Mouse (Mus musculus) embryo, embryonic 11 days (tissue): ENCODE measurements around the gene 1700008O03Rik.

ENCODE experiments used
- DNase-seq: peaks from one replicate; pipeline ENCODE4 v3.0.0-alpha.2; 2015

Gene 1700008O03Rik

DNA sequence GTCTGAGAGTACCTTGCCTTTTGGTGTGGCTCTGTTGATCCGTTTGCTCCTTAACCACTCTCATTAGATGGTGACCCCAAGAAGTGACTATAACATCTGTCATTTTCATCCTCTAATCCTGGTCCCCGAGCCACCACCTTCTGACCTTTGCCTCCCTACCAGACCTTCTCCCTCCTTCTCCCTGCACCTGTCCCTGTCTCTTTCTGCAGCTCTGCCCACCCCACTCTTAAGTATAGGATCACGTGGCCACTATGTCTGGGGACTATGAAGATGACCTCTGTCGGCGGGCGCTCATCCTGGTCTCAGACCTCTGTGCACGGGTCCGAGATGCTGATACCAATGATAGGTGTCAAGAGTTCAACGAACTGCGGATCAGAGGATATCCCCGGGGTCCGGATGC is at the start of gene 1700008O03Rik:
Gene 1700008O03Rik (minus strand): TSS at position 101 of the 400 bp plus-strand sequence.
- DNase-seq, result no peak

DNA sequence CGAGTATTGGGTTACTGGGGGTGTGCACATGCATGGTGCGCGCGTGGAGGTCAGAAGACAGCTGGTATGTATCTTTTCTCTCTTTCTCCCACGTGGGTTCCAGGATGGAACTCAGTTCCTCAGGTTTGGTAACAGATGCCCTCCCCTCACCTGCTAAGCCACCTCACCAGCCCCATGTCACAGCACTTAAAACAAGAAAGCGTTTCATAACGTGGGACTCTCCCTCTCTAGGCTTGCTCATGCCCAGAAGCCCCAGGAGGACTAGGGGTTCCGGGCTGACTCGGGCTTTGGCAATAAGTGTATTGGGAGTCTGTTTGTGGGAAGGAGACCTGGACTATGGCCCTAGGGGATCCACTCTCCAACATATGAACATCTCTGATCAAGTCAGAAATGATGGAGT is 48.5 kb upstream of the 1700008O03Rik start:
- DNase-seq, result no peak

DNA sequence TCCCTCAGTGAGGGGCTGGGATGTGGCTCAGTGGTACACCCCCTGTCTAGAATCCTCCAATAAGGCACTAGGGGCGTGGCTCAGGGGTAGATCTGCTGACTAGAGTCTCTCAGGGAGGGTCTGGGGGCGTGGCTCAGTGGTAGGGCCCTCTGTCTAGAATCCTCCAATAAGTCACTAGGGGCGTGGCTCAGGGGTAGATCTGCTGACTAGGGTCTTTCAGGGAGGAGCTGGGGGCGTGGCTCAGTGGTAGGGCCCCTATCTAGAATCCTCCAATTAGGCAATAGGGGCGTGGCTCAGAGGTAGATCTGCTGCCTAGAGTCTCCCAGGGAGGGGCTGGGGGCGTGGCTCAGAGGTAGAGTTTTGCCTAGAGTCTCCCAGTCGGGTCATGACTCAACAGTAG is 47.8 kb upstream of the 1700008O03Rik start:
- peak; percentile 85 for DNase-seq

DNA sequence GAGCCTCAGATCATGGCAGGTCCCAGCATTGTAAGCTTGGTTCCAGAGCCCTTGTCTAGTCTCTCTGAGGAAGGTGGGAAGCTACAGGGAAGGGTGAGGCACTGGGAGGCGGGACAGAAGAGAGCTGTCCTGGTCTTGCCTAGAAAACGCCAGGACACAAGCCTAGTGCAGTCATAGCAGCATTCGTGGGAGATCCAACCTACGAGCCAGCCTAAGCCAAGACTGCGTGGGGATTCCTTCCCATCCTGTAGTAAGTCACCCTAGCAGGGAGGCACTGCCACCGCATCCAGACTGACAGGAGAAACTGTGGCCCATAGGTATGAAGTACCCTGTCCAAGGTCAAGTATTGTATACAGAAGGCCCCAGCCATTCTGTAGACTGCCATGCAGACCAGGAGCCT is 46.9 kb upstream of the 1700008O03Rik start:
- DNase-seq, result no peak

DNA sequence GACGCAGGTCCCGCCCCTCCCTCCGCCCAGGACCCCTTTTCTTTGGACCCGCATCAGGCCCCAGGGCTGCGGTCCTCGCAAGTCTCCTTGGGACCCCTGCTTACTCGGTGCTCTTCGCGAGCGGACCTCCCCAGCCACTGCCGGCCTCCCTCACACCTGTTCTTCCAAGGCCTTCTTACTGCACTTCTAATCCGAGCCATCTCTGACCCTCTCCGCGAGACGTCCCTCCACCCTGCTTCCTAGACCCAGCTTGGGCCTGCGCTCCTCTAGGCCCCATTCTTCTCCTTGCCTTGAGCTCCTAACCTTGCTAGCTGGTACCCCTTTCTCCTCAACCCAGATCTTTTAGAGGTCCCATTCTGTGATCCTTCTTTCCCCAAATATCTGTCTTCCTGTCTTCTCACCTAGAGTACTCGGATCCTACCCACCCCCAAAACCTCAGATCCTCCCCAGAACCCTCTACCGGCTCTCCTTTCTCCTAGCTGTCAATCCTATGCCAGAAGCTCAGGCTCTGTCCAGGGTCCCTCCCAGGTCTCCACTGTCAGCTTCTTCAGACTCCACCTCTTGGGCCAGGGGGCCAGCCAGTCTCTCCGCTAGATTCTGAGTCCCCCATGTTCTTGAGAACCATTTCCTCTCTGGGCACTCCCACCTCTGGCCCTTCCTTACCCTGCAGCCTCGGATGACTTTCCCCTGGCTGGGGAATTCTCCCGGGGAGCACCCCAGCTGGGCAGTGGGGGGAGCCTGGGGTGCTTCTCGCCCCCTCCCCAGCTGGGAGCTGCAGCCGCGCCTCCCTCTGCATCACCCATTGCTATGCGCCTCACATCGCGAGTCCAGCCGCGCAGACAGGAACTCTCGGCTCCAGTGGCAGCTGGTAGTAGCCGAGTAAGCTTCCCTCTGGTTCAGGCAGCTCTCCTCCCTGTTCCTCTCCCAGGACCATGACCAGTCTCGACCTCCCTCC is 44.2 kb upstream of the 1700008O03Rik start:
- DNase-seq, result peak; percentile 45

DNA sequence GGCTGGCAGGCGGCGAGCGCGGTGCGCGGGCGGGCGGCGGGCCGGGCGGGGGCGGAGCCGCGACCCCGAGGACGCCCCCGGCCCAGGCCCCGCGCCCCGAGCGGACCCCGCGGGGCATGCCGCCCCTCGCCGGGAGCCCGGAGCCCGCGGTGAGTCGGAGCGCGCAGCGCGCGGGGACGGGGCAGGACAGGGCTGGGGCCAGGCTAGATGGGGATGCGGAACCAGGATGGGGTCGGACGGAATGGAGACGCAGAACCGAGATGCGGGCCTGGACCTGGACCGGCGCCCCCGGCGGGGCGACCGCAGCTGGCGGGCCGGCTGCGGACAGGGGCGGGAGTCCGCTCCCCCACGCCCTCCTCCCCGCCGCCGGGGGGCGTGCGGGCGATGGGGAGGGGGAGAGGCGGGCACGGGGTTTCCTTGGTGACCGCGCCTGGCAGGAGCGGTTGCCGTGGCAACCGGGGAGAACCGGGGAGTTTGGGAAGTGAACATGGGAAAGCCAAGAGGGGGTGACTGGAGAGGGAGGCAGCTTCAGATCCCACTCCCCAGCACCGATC is 43.4 kb upstream of the 1700008O03Rik start, which contains the start of gene Lrrc4b:
Gene Lrrc4b (plus strand): TSS at position 51 of the 554 bp plus-strand sequence.
- peak; percentile 90 for DNase-seq

DNA sequence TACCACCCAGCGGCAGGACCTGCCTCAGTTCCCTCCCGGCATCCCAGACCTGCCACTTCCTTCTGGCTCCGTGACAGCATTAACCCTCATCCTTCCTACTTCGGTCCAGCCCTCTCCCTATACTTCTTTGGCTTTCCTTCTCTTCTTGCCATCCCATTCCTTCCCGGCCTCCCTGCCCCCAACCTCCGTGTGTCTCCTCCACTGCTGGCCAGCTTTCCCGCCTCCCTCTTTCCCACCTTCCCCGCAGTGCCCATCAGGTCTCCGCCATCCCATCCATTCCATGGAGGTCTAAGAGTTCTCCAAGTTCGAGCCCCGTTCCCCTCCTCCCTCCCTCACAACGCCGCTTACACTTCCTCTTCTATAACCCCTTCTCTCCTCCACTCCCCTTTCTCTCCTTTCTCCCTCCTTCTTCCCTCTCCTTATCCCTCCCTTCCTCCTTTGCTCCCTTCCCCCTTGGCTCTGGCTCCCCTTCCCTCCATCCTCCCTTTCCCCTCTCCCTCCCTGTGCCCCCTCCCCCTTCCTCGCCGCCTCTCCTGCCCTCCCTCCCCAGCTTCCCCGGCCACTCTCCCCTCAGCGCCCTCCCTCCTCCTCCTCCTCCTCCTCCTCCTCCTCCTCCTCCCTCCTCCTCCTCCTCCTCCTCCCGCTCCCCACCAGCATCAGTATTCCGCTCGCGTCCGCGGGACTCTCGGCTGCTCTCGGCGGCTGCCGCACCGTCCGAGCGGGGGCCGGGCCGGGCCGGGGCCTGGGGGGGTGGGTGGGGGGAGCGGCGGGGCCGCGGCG is 42.7 kb upstream of the 1700008O03Rik start:
- DNase-seq, result peak; percentile 80

DNA sequence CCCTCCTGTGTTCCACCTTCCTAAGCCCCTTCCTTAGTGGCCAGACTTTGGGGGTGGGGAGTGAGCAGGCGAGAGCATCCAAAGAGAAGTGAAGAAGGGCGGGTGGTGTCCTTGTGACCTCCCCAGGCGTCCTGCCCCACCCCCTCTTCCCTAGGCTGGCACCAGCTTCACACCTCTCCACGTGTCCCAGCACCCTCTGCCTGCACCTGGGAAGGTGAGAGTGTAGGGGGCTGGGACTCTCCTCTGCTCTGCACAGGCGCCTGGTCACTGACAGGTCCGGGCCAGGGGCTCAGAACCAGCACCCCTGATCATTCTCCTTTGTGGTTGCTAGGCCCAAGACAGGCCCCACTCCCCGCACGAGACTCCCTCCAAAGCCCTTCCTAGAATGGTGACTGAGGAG is 42.0 kb upstream of the 1700008O03Rik start:
- no peak for DNase-seq

DNA sequence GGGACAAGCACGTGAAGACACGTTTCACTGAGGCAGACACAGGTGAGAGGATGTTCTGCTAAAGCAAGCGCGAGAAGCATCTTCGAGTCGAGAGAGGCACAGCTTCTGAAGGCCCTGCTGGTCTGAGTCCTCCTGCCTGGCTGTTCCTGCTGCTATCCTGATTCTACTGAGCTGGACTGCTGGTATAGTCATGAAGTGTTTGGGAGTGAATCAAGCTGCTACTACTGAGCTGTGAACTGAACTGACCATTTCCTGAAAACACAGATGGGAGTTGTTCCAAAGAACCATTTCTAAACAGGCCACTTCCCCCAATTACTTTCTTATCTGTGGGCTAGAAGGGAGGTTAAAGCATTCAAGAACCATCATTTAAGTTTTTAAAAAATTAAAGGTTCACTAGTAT is 27.7 kb upstream of the 1700008O03Rik start:
- no peak for DNase-seq

DNA sequence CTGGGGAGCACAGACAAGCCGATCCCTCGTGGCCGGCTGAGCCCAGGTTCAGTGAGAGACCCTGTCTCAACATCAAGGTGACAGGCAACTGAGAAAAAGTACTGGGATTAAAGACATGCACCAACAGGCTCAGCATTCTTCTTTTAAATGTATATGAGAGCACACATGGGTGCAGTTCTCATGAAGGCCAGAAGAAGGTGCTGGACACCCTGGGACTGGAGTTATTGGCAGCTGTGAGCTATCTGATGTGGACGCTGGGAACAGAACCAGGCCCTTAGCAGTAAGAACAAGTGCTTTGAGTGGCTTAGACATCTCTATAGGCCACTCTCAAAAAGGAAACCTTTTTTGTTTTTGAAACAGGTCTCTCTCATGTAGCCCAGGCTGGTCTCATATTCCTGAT is 25.5 kb upstream of the 1700008O03Rik start:
- no peak for DNase-seq

DNA sequence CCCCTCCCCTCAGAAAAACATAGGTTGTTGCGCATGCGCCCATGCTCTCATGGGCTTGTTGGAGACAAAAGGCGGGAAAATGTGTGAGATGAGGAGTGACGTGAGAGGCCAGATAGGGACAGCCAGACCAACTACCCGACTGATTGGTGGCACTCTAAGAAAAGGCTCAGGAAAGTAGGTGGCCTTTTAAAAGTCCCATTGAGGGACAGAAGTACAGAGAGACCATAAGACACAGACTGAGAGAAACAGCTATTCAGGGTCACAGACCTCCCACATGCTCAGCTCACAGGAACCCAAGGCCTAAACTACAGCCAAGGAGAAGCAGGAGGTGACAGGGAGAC is 20.4 kb upstream of the 1700008O03Rik start:
- DNase-seq, result no peak

DNA sequence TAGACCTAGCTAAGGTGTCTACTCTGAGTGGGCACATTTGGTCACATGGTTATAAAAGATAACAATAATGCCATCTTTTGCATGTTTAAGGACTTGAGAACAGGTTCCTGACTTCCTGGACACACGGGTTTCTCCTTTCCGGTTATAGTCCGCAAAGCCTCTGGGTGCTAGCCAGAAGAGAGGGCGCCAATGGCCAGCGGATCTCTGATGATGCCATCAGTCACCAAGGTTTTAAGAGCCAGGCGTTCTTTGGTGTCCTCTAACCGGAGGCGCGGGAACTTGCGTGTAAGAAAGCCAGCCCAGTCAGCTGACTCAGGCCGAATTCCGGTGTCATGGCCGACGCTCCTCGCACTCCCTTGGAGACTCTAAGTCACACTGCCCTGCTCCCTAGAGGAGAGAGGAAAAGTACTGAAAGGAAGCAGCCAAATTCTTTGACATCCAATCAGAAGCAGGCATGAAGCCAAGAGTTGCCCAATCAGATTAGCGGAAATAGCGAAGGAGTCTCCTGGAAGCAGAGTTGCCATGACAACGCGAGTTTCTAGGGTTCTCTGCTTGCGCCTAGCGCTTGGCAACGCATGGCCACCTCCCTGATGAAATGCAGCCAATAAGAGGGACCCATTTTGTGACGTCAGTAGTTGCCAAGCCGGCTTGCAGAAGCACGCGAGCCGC is 19.9 kb upstream of the 1700008O03Rik start:
- DNase-seq, result peak; percentile 100

DNA sequence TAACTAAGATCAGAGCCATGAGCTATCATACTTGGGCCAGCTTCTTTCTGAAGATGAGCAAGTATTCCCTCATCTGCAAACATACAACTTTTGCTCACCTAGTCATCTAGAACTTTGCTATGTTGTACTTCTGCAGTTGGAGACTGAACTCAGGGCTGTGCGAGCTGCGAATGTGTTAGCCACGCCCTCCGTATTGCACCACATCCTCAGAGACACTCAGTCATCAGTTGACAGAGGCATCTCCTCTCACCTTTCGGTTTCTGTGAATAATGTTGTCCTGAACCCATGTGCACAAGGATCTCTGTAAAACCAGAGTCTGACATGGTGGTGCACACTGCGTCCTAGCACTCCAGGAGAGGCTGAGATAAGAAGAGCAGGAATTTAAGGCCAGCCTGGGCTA is 16.1 kb upstream of the 1700008O03Rik start:
- DNase-seq, result no peak

DNA sequence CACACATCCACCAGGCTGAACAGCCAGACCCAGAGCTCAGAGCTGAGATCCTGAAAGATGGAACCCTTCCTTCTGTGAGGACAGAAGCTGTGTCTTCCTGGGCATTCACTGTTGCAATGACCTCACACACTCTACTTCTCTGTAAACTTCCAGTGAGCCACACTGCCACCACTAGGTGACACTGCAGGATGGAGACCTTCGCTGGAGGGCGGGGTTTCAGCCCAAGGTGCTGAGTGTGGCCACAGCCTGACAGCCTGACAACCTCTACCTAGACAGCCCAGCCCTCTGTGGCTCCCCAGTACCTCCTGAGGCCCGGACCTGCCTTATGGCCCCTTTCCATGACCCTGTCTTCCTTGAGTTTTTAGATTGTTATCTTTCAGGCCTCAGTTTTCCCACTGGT is 12.9 kb upstream of the 1700008O03Rik start:
- DNase-seq, result peak; percentile 72

DNA sequence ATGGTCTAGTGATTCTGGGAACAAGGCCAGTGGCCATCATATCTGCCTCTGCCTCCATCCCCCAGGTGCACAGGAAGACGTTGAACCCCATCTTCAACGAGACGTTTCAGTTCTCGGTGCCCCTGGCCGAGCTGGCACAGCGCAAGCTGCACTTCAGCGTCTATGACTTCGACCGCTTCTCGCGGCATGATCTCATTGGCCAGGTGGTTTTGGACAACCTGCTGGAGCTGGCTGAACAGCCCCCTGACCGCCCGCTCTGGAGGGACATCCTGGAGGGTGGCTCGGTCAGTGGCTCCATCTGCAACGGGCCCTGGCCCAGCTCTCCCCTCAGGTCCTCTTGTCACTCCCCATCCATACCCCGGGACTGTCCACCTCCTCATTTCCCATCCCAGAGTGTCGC is 7.7 kb upstream of the 1700008O03Rik start:
- DNase-seq, result no peak

DNA sequence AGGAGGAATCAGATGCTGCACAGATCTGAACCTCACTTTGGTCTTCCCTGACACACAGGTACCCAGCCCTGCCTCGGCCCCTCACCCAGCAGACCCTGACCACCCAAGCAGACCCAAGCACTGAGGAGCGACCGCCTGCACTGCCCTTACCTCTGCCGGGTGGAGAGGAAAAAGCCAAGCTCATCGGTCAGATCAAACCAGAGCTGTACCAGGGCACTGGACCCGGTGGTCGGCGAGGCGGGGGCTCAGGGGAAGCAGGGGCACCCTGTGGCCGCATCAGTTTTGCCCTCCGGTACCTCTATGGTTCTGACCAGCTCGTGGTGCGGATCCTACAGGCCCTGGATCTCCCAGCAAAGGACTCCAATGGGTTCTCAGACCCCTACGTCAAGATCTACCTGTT is 6.7 kb upstream of the 1700008O03Rik start:
- no peak for DNase-seq

DNA sequence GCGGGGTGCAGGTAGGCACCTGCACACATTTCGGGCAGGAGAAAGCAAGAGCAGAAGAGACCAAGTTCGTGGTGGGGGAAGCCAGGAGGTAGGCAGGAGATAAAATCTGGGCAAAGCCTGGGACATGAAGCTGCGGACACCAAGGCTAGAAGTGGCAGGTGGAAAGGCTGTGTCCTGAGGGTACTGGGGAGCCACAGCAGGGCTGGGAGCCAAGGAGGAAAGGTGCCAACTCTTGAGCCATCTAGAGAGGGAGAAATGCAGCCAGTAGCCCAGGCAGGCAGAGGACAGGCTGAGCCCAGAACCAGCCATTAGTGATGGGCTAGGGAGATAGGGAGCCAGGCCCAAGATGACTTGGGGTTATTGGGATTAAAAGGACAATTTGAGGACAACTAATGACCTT is 6.2 kb upstream of the 1700008O03Rik start:
- DNase-seq, result no peak

DNA sequence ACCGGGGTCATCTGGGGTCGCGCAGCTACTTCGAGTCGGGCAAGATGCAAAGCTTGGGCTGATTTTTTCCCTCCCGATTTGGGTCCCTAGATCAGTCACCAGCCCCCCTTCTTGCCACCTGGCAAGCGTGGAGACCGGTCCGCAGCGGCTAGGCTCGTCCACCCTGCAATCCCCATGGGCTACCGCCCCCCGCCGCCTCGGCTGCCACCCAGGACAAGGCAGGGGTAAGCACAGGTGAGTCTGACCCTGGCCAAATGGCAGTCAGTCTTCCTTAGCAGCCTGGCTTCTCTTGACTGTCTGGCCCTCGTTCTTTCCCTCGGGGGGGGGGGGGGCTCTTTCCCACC is 932 bp downstream of the 1700008O03Rik start:
- DNase-seq, result no peak

DNA sequence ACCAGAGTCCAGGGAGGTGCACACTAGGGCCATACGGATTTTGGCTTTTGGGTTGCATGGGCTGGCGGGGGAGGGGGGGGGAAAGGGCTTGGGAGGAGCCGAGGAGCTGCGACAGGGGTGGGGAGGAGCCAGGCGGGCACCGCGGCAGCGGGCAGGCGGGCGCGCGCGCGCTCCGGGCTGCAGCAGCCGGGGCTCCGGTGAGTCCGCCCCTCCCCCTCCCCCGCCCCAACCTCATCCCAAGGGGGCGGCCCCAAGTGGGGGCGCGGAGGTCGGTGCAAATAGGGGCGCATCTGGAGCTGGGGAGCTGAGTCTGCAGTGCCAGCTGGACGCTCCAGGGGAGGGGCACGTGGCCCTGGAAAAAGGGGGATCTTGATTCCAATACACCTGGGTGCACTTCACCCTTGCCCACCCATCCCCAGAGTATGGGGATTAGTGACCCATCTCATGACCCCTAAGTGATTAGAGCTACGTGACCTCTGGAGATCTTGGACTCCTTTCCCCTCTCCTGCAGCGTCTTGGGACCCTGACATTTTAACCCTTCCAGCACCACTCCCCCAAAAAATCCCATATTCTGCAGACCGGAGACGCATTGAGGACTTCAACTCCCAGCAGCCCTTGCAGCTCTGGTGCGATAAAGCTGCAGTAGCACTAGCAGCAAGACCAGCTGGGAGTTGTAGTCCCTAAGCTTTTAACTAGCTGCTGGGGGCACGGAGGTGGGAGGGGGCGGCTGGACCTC is 1.5 kb downstream of the 1700008O03Rik start, which contains the start of gene Syt3:
Gene Syt3 (plus strand): TSS at position 123 of the 736 bp plus-strand sequence.
- peak; percentile 86 for DNase-seq

DNA sequence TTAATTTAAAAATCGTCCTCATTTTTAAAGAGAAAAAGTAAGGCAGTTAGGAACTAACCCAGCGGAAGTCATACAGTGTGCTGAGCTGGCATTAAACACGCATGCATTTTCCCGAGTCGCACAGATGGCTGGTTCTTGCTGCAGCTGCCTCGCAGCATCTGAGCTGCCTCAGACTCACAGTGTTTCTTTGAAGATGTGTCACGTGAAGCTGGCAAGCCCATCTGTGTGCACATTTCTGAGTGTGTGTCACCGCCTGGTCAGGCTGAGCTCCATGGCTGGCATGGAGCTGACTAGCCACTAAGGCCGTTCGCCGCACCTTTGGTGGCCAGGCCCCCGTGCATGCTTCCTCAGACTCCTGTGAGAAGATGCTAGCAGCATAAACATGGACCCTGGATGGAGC is 3.1 kb downstream of the 1700008O03Rik start:
- no peak for DNase-seq

DNA sequence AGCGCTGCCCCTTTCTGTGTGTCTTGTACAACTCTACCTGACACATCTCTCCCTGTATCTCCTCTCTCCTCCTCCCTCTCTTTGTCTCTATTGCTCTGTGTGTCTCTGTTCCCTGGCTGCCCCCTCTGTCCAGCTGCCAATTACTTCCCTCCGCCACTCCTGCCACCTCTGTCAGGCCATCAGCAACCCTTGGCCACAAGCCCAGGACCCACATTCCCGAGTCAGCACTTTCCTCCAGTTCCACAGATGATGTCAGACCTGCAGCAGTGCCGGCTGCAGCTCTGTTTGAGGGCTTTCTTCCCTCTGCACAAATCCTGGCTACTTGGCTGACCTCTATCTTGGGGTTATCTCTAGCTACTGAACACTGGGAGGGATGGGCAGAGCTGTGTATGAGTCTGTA is 7.3 kb downstream of the 1700008O03Rik start:
- no peak for DNase-seq

DNA sequence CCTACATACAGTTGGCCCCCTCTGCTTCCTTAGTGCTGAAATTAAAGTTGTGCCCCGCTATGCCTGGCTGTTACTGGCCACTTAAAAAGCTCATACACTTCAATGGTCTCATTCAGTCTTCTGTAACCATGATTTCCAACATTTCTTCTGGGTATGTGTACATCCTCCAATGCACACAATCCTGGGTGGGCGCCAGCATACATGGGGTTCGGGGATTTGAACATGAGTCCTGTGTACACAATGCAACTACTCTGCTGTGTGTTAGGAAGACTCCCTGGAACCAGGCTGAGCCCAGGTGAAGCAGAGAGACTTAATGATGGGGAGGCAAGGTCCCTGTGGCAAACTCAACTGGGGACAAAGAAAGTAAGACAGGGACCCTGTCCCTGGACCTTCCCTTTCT is 9.8 kb downstream of the 1700008O03Rik start:
- no peak for DNase-seq
